Mouse (Mus musculus) midbrain, embryonic 11.5 days (tissue): ENCODE results near the gene Stx1a. TPM values are rescaled to one million over a fixed set of nuclear protein-coding genes. Genes with fewer than 3 reads are reported as not detected.
A peak's percentile ranks its signal among the peaks of the same experiment; 100 is the strongest.

Experiments used
- ATAC-seq: fragments of 200-750 bp; cut with Nextera tagmentation; 2 replicates; pipeline ENCODE4 v1.8.0; 2017; ENCODE audit warnings: moderate TSS enrichment, moderate library complexity; ENCODE audit not compliant: low FRiP score
- DNase-seq: peaks from one replicate; pipeline ENCODE4 v3.0.0; 2015; ENCODE audit warnings: low spot score; ENCODE audit errors: missing footprints
- H3K27ac ChIP-seq: fragments of 300-500 bp; sonication (generic); 2 replicates; pipeline ENCODE4 v1.5.1; 2014; ENCODE audit warnings: low read depth, low read length
- H3K27me3 ChIP-seq: fragments of 300-500 bp; sonication (generic); 2 replicates; pipeline ENCODE4 v1.6.1; 2014; ENCODE audit warnings: mild to moderate bottlenecking, low read length, moderate library complexity, mixed read lengths; ENCODE audit not compliant: control insufficient read depth, insufficient read depth
- H3K36me3 ChIP-seq: fragments of 300-500 bp; sonication (generic); 2 replicates; pipeline ENCODE4 v1.6.1; 2014; ENCODE audit warnings: mild to moderate bottlenecking, low read length, moderate library complexity, mixed read lengths; ENCODE audit not compliant: control insufficient read depth, insufficient read depth
- H3K4me1 ChIP-seq: fragments of 300-500 bp; sonication (generic); 2 replicates; pipeline ENCODE4 v1.6.1; 2014; ENCODE audit warnings: low read length; ENCODE audit not compliant: control insufficient read depth, insufficient read depth
- H3K4me2 ChIP-seq: fragments of 300-500 bp; sonication (generic); 2 replicates; pipeline ENCODE4 v1.6.1; 2014; ENCODE audit warnings: mild to moderate bottlenecking, moderate library complexity
- H3K4me3 ChIP-seq: fragments of 300-500 bp; sonication (generic); 2 replicates; pipeline ENCODE4 v1.5.1; 2014; ENCODE audit warnings: low read depth, low read length
- H3K9ac ChIP-seq: fragments of 300-500 bp; sonication (generic); 2 replicates; pipeline ENCODE4 v1.6.1; 2014; ENCODE audit warnings: low read length
- H3K9me3 ChIP-seq: fragments of 300-500 bp; sonication (generic); 2 replicates; pipeline ENCODE4 v1.6.1; 2016; ENCODE audit warnings: low read length; ENCODE audit not compliant: control insufficient read depth
- WGBS: fragments of 180-500 bp; shearing (Covaris S2); extraction: QIAGEN DNeasy Blood & Tissue Kit; methylation state at CpG from one replicate; pipeline ENCODE4 v1.1.7; 2014; 5-methylcytosine and 5-hydroxymethylcytosine counted together
- polyA plus RNA-seq: library from polyadenylated mRNA; unstranded; fragments of >200 nt; fragmentation: Nextera tagmentation; extraction: Ambion mirVana; gene quantifications from 2 replicates; pipeline ENCODE4 v1.2.1, GENCODE M21; 2014

Gene Stx1a
- polyA plus RNA-seq, 1 experiment from 2014 or later: 17.7 TPM

GRCm38 (mm10) chr5:134983771-134984170 is 39.5 kb upstream of the Stx1a start:
- Histone ChIP-seq H3K36me3 (no peaks in the 10 kb centered on the region), H3K9me3 (no peaks in the 10 kb centered on the region), H3K4me3 (no peak overlapping the region), H3K27ac (no peak overlapping the region), H3K27me3 (peaks cover 38% of the 10 kb centered on the region), H3K4me1 (peaks cover 11% of the 10 kb centered on the region; the same call in 1 of the 2 replicates), H3K9ac (peak overlapping the region; percentile 9; the same call in 1 of the 2 replicates), H3K4me2 (no peak overlapping the region)
- 16% methylated on average over 3 of the region's 3 CpGs for WGBS
- DNase-seq (peak; percentile 83), ATAC-seq (no peak)

GRCm38 (mm10) chr5:134985633-134986297 is 37.5 kb upstream of the Stx1a start, which contains the start of gene Cldn3:
TSS of gene Cldn3 (plus strand) at chr5:134986214.
- Histone ChIP-seq H3K9me3 (no peaks in the 10 kb centered on the region), H3K4me3 (peak within 1 kb of the TSS; percentile 17), H3K27ac (no peak within 1 kb of the TSS), H3K36me3 (no peaks in the 10 kb centered on the region), H3K9ac (no peak within 1 kb of the TSS), H3K27me3 (peaks cover 38% of the 10 kb centered on the region), H3K4me1 (peaks cover 11% of the 10 kb centered on the region; the same call in 1 of the 2 replicates), H3K4me2 (peak within 1 kb of the TSS; percentile 26)
- peak; percentile 71 for ATAC-seq
- under 1% methylated on average over 25 of the region's 25 CpGs for WGBS
- peak; percentile 87 for DNase-seq

- Histone ChIP-seq H3K4me1 (peaks cover 11% of the 10 kb centered on the region; the same call in 1 of the 2 replicates), H3K9me3 (no peaks in the 10 kb centered on the region), H3K36me3 (no peaks in the 10 kb centered on the region), H3K27me3 (peaks cover 38% of the 10 kb centered on the region), H3K9ac (no peak overlapping the region), H3K4me3 (peak overlapping the region; percentile 17), H3K4me2 (peak overlapping the region; percentile 26), H3K27ac (no peak overlapping the region)
- WGBS: 4% methylated on average over 79 of the region's 79 CpGs
- ATAC-seq (peak; percentile 11; the same call in 1 of the 2 replicates), DNase-seq (peak; percentile 92)
These were observed 36.7 kb upstream of the Stx1a start for GRCm38 (mm10) chr5:134986298-134987268.

GRCm38 (mm10) chr5:134989166-134989565 is 34.1 kb upstream of the Stx1a start:
- WGBS: 83% methylated on average over 11 of the region's 11 CpGs
- H3K9ac ChIP-seq: no peak overlapping the region

GRCm38 (mm10) chr5:134989741-134990140 is 33.5 kb upstream of the Stx1a start:
- H3K4me3 ChIP-seq: no peak overlapping the region
- no peak overlapping the region for H3K27ac ChIP-seq
- no peak overlapping the region for H3K4me2 ChIP-seq
- DNase-seq (peak; percentile 47), ATAC-seq (no peak)
- peaks cover 7% of the 10 kb centered on the region; the same call in 1 of the 2 replicates for H3K4me1 ChIP-seq
- H3K36me3 ChIP-seq: no peaks in the 10 kb centered on the region
- 74% methylated on average over 6 of the region's 6 CpGs for WGBS
- H3K9ac ChIP-seq: no peak overlapping the region
- H3K27me3 ChIP-seq: peaks cover 37% of the 10 kb centered on the region
- H3K9me3 ChIP-seq: no peaks in the 10 kb centered on the region

More at GRCm38 (mm10) chr5:134989166-134989565, 34.1 kb upstream of the Stx1a start:
- H3K4me1 ChIP-seq: peaks cover 7% of the 10 kb centered on the region; the same call in 1 of the 2 replicates
- H3K4me2 ChIP-seq: no peak overlapping the region
- peaks cover 38% of the 10 kb centered on the region for H3K27me3 ChIP-seq
- no peaks in the 10 kb centered on the region for H3K36me3 ChIP-seq
- peak; percentile 51 for DNase-seq
- H3K4me3 ChIP-seq: no peak overlapping the region
- no peaks in the 10 kb centered on the region for H3K9me3 ChIP-seq
- no peak for ATAC-seq
- no peak overlapping the region for H3K27ac ChIP-seq

- ATAC-seq: no peak
- DNase-seq: peak; percentile 41
- Histone ChIP-seq H3K27me3 (peaks cover 9% of the 10 kb centered on the region), H3K36me3 (no peaks in the 10 kb centered on the region), H3K4me2 (no peak overlapping the region), H3K4me3 (no peak overlapping the region), H3K4me1 (no peaks in the 10 kb centered on the region), H3K27ac (no peak overlapping the region), H3K9ac (no peak overlapping the region), H3K9me3 (no peaks in the 10 kb centered on the region)
- 86% methylated on average over 5 of the region's 5 CpGs for WGBS
These were observed 30.7 kb upstream of the Stx1a start for GRCm38 (mm10) chr5:134992566-134992965.

GRCm38 (mm10) chr5:134998359-134998758 is 24.9 kb upstream of the Stx1a start:
- no peaks in the 10 kb centered on the region for H3K36me3 ChIP-seq
- no peak overlapping the region for H3K4me2 ChIP-seq
- peaks cover 6% of the 10 kb centered on the region for H3K4me1 ChIP-seq
- H3K9me3 ChIP-seq: no peaks in the 10 kb centered on the region
- no peaks in the 10 kb centered on the region for H3K27me3 ChIP-seq
- 82% methylated on average over 6 of the region's 6 CpGs for WGBS
- ATAC-seq (no peak), DNase-seq (no peak)
- no peak overlapping the region for H3K4me3 ChIP-seq
- H3K9ac ChIP-seq: no peak overlapping the region
- no peak overlapping the region for H3K27ac ChIP-seq

GRCm38 (mm10) chr5:134999797-135000196 is 23.5 kb upstream of the Stx1a start:
- Histone ChIP-seq H3K4me2 (no peak overlapping the region), H3K4me1 (peaks cover 6% of the 10 kb centered on the region), H3K27ac (no peak overlapping the region), H3K9me3 (no peaks in the 10 kb centered on the region), H3K4me3 (no peak overlapping the region), H3K36me3 (no peaks in the 10 kb centered on the region), H3K27me3 (no peaks in the 10 kb centered on the region), H3K9ac (no peak overlapping the region)
- DNase-seq (no peak), ATAC-seq (no peak)
- 93% methylated on average over 4 of the region's 4 CpGs for WGBS
